Mouse (Mus musculus) cortical plate, adult 2 months (tissue): ENCODE data around the gene Tollip. TPM values are rescaled to one million over a fixed set of nuclear protein-coding genes. Genes with fewer than 3 reads are reported as not detected.

Experiments used
- H3K27ac ChIP-seq: fragments of 200-500 bp; 2 replicates; pipeline ENCODE4 v1.5.1; 2012; ENCODE audit warnings: low read length, control low read depth, inconsistent platforms; ENCODE audit not compliant: insufficient read depth
- H3K4me1 ChIP-seq: fragments of 200-500 bp; 2 replicates; pipeline ENCODE4 v1.6.1; 2011; ENCODE audit warnings: low read length; ENCODE audit not compliant: control insufficient read depth, insufficient read depth
- H3K4me3 ChIP-seq: fragments of 200-500 bp; 2 replicates; pipeline ENCODE4 v1.5.1; 2011; ENCODE audit warnings: mild to moderate bottlenecking, low read length, control low read depth; ENCODE audit not compliant: insufficient read depth
- CTCF ChIP-seq: fragments of 200-500 bp; IDR thresholded peaks from 2 replicates; pipeline ENCODE4 v1.5.1; 2011; ENCODE audit warnings: mild to moderate bottlenecking, control low read depth, low read length; ENCODE audit not compliant: insufficient read depth; ENCODE audit errors: extremely low read depth
- POLR2A ChIP-seq: fragments of 200-500 bp; IDR thresholded peaks from 2 replicates; pipeline ENCODE4 v1.6.1; 2011; ENCODE audit warnings: mild to moderate bottlenecking, low read length, control low read depth; ENCODE audit not compliant: insufficient read depth; ENCODE audit errors: extremely low read depth
- polyA plus RNA-seq: library from polyadenylated mRNA; depleted of rRNA; stranded (reverse); fragments of >200 nt; gene quantifications from 2 replicates; pipeline ENCODE4 v1.2.3, GENCODE M21; 2012; rRNA removed

The Tollip gene
- polyA plus RNA-seq, 1 experiment = 122 TPM

GRCm38 (mm10) chr7:141892151-141892550 lies 26.2 kb downstream of the Tollip start:
- H3K4me1 ChIP-seq = peaks cover 2% of the 10 kb centered on the region
- no peak overlapping the region for H3K4me3 ChIP-seq
- TF ChIP-seq CTCF = no peak
- TF ChIP-seq POLR2A = no peak
- no peak overlapping the region for H3K27ac ChIP-seq

- no peak overlapping the region for H3K27ac ChIP-seq
- peaks cover 4% of the 10 kb centered on the region for H3K4me1 ChIP-seq
- TF ChIP-seq POLR2A = no peak
- no peak for TF ChIP-seq CTCF
- H3K4me3 ChIP-seq = no peak overlapping the region
These were observed 39.5 kb downstream of the Tollip start for GRCm38 (mm10) chr7:141878813-141879212.

- no peak overlapping the region for H3K27ac ChIP-seq
- H3K4me1 ChIP-seq = peaks cover 4% of the 10 kb centered on the region
- no peak overlapping the region for H3K4me3 ChIP-seq
- TF ChIP-seq POLR2A (no peak), CTCF (no peak)
These were observed 43.4 kb downstream of the Tollip start for GRCm38 (mm10) chr7:141874891-141875290.

- TF ChIP-seq POLR2A (no peak), CTCF (no peak)
- H3K4me3 ChIP-seq = no peak overlapping the region
These were observed 47.8 kb downstream of the Tollip start for GRCm38 (mm10) chr7:141870553-141870952.

GRCm38 (mm10) chr7:141869644-141870043 lies 48.7 kb downstream of the Tollip start:
- H3K27ac ChIP-seq = no peak overlapping the region

More at GRCm38 (mm10) chr7:141870553-141870952, 47.8 kb downstream of the Tollip start:
- Histone ChIP-seq H3K27ac (no peak overlapping the region), H3K4me1 (no peaks in the 10 kb centered on the region)

GRCm38 (mm10) chr7:141861046-141861445 lies 57.3 kb downstream of the Tollip start:
- no peak overlapping the region for H3K4me3 ChIP-seq
- H3K4me1 ChIP-seq = no peaks in the 10 kb centered on the region
- no peak overlapping the region for H3K27ac ChIP-seq
- TF ChIP-seq POLR2A (no peak), CTCF (no peak)

More at GRCm38 (mm10) chr7:141869644-141870043, 48.7 kb downstream of the Tollip start:
- TF ChIP-seq POLR2A (no peak), CTCF (no peak)
- Histone ChIP-seq H3K4me1 (no peaks in the 10 kb centered on the region), H3K4me3 (no peak overlapping the region)

- no peak for TF ChIP-seq POLR2A
- TF ChIP-seq CTCF = no peak
- no peak overlapping the region for H3K4me3 ChIP-seq
- no peaks in the 10 kb centered on the region for H3K4me1 ChIP-seq
- H3K27ac ChIP-seq = no peak overlapping the region
These were observed 78.0 kb downstream of the Tollip start for GRCm38 (mm10) chr7:141840354-141840753.

- Histone ChIP-seq H3K4me3 (no peak within 1 kb of the TSS), H3K4me1 (no peaks in the 10 kb centered on the region), H3K27ac (no peak within 1 kb of the TSS)
- no peak for TF ChIP-seq CTCF
These were observed 79.5 kb downstream of the Tollip start, which contains the start of gene Muc5b for GRCm38 (mm10) chr7:141838779-141839178. TSS of gene Muc5b (plus strand) at chr7:141839070.

- no peak for TF ChIP-seq CTCF
- TF ChIP-seq POLR2A = no peak
- no peak overlapping the region for H3K4me3 ChIP-seq
- H3K4me1 ChIP-seq = no peaks in the 10 kb centered on the region
- no peak overlapping the region for H3K27ac ChIP-seq
These were observed 81.9 kb downstream of the Tollip start for GRCm38 (mm10) chr7:141836423-141836822.

- H3K4me3 ChIP-seq = no peak overlapping the region
- TF ChIP-seq POLR2A (no peak), CTCF (no peak)
- no peak overlapping the region for H3K27ac ChIP-seq
- no peaks in the 10 kb centered on the region for H3K4me1 ChIP-seq
These were observed 82.4 kb downstream of the Tollip start for GRCm38 (mm10) chr7:141835941-141836340.

Other genes starting within 250 kb of the Tollip start
- 0.36 and 0.44 TPM in 2 replicates for gene Muc2, start 228.2 kb downstream of the Tollip start, polyA plus RNA-seq
- not detected in 2 replicates for gene Muc5ac, start 129.5 kb downstream of the Tollip start, polyA plus RNA-seq
- gene Muc5b, start 79.4 kb downstream of the Tollip start, polyA plus RNA-seq = not detected in 2 replicates
- gene Brsk2, start 31.2 kb upstream of the Tollip start, polyA plus RNA-seq = 179 and 188 TPM in 2 replicates
- 49.3 and 50.7 TPM in 2 replicates for gene Mob2, start 142.6 kb upstream of the Tollip start, polyA plus RNA-seq
- 94.9 and 102 TPM in 2 replicates for gene Dusp8, start 177.3 kb upstream of the Tollip start, polyA plus RNA-seq
- gene Gm45618, start 202.2 kb upstream of the Tollip start, polyA plus RNA-seq = not detected in 2 replicates
- gene Gm39115, start 217.5 kb upstream of the Tollip start, polyA plus RNA-seq = not detected in 2 replicates
- gene Gm45337, start 226.1 kb upstream of the Tollip start, polyA plus RNA-seq = not detected in 2 replicates
- gene Gm29735, start 238.6 kb upstream of the Tollip start, polyA plus RNA-seq = not detected in 2 replicates
- gene Gm4553, start 247.2 kb upstream of the Tollip start, polyA plus RNA-seq = not detected in 2 replicates